Mouse (Mus musculus): Measurements from ENCODE around the gene Esrrg. TPM values are rescaled to one million over a fixed set of nuclear protein-coding genes. Genes with fewer than 3 reads are reported as not detected.
A peak's percentile ranks its signal among the peaks of the same experiment; 100 is the strongest.

Gene Esrrg
- polyA plus RNA-seq, 1 experiment from 2014 or later, result 34.5 TPM

DNA sequence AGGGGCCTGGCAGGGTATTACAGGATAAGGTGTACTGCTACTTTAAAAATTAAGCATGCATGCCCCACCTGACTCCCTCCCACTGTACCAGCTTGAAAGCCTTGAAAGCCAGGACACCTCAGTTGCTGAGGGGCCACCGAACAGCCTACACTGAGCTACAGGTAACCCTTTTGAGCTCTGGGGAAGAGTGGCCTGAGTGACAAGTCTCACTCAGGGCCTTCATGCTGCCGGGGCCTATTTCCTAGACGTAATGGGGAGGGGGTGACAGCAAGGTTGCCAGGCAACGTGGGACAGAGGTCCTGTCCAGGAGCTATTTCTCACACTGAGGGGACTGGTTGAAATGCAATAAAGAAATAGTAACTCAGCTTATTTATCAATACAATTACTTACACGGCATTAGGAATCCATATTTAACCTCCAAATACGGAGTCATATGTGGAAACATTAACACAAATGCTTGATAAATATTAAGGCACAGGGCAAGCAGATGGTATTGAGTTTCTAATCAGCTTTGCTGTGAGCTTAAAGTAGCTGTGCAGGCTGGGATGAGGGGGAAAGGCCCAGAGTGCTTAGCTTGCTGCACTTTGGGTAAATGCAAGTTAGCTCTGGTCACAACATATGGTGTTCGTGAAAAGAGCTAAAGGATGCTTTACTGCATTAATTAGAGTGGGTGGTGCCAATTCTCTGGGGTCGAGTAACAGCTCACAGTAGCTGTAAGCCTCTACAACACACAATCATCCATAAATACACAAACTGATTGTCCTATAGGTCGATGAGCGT is 653.5 kb downstream of the Esrrg start, which contains the start of gene Ush2a:
Gene Ush2a, plus strand, starts transcription at position 121 of the 780 bp plus-strand sequence.
- Histone ChIP-seq H3K27me3 (ENCODE audit: control insufficient read depth, insufficient read depth, low read length) (no peaks in the 10 kb centered on the region), H3K4me3 (replicated peaks; ENCODE audit: low read depth, low read length) (no peak within 1 kb of the TSS), H3K27ac (replicated peaks; ENCODE audit: low read depth, low read length) (no peak within 1 kb of the TSS), H3K9ac (replicated peaks; ENCODE audit: low read length) (no peak within 1 kb of the TSS), H3K36me3 (ENCODE audit: control insufficient read depth, insufficient read depth, low read length) (no peaks in the 10 kb centered on the region), H3K4me2 (ENCODE audit: low read length) (no peak within 1 kb of the TSS), H3K4me1 (ENCODE audit: control insufficient read depth, insufficient read depth, low read length) (peaks cover 10% of the 10 kb centered on the region; the same call in 1 of the 2 replicates), H3K9me3 (ENCODE audit: control insufficient read depth, low read length) (no peaks in the 10 kb centered on the region)
- 30% methylated on average over 10 of the region's 10 CpGs for WGBS
- ATAC-seq (ENCODE audit: low FRiP score, low TSS enrichment) (no peak), DNase-seq (peak; percentile 21)
